Mouse (Mus musculus) CD4-positive naive resting alpha-beta T cell, adult 76 days (primary cell): ENCODE data around the gene Pla2g16. TPM values are rescaled to one million over a fixed set of nuclear protein-coding genes. Genes with fewer than 3 reads are reported as not detected.

Source experiments
- total RNA-seq: library from RNA; stranded (reverse); gene quantifications from one replicate; pipeline ENCODE4 v1.2.4, GENCODE M21; 2023

Gene Pla2g16
- total RNA-seq = 19.3 TPM

DNA sequence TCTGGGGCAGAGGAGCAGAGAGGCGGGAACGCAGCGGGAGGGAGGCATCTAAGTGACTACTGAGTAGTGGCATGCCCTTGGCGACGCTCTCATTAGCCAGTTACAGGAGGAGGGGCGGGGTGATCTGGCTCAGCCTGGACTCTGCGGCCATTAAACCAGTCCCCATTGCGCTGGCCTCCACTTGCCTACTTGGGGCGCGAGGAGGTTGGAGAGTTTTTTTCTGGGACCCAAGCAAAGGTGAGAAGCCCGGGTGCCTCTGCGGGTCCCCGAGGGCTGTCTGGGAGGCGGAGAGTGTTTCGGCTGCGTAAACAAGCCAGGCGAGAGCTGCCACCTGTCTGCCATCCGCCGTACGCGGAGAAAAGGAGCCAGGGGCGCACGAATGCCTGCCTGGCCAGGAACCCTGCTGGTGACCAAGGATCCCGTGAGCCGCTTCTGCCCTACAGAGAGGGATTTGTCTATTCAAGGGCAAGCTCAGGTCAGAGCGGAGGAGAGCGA lies at the start of gene Pla2g16:
TSS of gene Pla2g16 (plus strand) at position 132 of the 495 bp plus-strand sequence.

GRCm38 (mm10) chr19:7606801-7607689 lies 49.8 kb downstream of the Pla2g16 start, which contains the start of gene Lgals12:
Gene Lgals12, minus strand, starts transcription at chr19:7607193.

GRCm38 (mm10) chr19:7611942-7612757 lies 54.9 kb downstream of the Pla2g16 start, which contains the start of gene Hrasls5:
Gene Hrasls5, plus strand, starts transcription at chr19:7612541.

Other genes starting within 250 kb of the Pla2g16 start
- 233 TPM for gene Mark2, start 215.6 kb upstream of the Pla2g16 start, total RNA-seq
- gene Spindoc, start 174.5 kb upstream of the Pla2g16 start, total RNA-seq = 28.0 TPM
- 1.5 TPM for gene 2700081O15Rik, start 139.8 kb upstream of the Pla2g16 start, total RNA-seq
- gene Rtn3, start 74.2 kb upstream of the Pla2g16 start, total RNA-seq = 43.4 TPM
- gene Atl3, start 63.4 kb upstream of the Pla2g16 start, total RNA-seq = 53.0 TPM
- gene Lgals12, start 49.7 kb downstream of the Pla2g16 start, total RNA-seq = not detected
- 0.56 TPM for gene Hrasls5, start 55.1 kb downstream of the Pla2g16 start, total RNA-seq
- gene Slc22a19, start 153.9 kb downstream of the Pla2g16 start, total RNA-seq = not detected
- not detected for gene Slc22a26, start 245.2 kb downstream of the Pla2g16 start, total RNA-seq